Mouse (Mus musculus): ENCODE results near the gene Ptpn7.

DNA sequence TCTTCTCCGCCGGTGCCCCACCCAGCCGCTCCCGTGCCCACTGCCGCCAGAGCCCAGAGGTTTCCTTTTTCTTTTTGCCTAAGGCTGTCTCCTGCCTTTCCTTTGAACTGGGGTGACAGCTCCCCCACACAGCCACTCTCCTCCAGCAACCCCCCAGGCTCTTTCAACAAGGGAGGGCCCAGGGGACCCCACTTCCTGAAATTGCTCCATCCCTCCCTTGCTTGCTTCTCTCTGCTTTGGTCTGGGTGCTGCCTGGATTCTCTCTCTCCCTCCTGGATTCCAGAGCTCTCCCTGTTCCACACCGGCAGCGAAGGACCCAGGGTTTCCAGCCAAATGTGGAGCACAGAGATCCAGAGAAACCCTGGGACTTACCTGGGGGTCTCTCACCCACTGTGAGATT, 32.1 kb upstream of the Ptpn7 start:
- TF ChIP-seq POLR2A (IDR thresholded peaks at IDR 0.05; ENCODE audit: control insufficient read depth in 1 of 2, insufficient read depth in 1 of 2, low read depth in 1 of 2, low read length in 2 of 2, poor library complexity in 1 of 2) (no peak), MAFK (IDR thresholded peaks at IDR 0.05; ENCODE audit: borderline replicate concordance, low read depth, low read length) (no peak), CTCF (IDR thresholded peaks at IDR 0.05 in 2 of 3, conservative IDR thresholded peaks at IDR 0.05 in 1 of 3; ENCODE audit: control insufficient read depth in 1 of 3, insufficient read depth in 1 of 3, low read depth in 2 of 3, low read length in 3 of 3, poor library complexity in 1 of 3, severe bottlenecking in 1 of 3) (no peak), HCFC1 (IDR thresholded peaks at IDR 0.05; ENCODE audit: low read depth, low read length) (no peak), BHLHE40 (IDR thresholded peaks at IDR 0.05; ENCODE audit: borderline replicate concordance, low read depth, low read length) (no peak), ZC3H11A (IDR thresholded peaks at IDR 0.05; ENCODE audit: low read depth, low read length) (no peak)
